Mouse (Mus musculus) embryonic fibroblast, embryonic 13.5 days (primary cell): ENCODE measurements around the gene Sprr2a2.
"Not testable (repeated sequence)": the region's sequence is repeated elsewhere in the genome, so short reads cannot be mapped to it uniquely, and the experiment has no call there.

Experiments used
- CTCF ChIP-seq: IDR thresholded peaks from 2 replicates; pipeline ENCODE4 v1.5.1; 2011; ENCODE audit warnings: mild to moderate bottlenecking, control low read depth, low read length, moderate library complexity, borderline replicate concordance; ENCODE audit not compliant: insufficient read depth
- POLR2A ChIP-seq: IDR thresholded peaks from 2 replicates; pipeline ENCODE4 v1.6.1; 2011; ENCODE audit warnings: low read depth, mild to moderate bottlenecking, control low read depth, low read length, moderate library complexity

DNA sequence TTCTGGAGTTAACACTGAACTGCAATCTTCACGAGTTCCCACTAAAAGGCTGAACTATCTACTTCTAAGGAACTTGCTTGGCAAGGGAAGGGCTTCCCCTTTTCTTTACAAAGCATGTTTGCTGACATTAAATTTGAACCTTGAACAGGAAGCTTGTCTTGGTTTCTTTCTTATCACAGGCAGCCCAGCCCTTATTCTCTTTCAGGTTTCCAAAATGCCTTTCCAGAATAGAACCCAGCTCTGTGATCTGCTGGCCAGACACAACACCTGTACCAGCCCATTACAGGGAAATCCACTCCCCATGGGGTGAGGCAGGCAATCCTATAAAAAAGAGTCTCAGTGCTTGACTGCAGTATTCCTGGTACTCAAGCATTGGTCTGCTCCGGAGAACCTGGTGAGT is at the start of gene Sprr2a2, which contains the start of gene Sprr2a1:
- TF ChIP-seq POLR2A, CTCF: not testable (repeated sequence)
